Mouse (Mus musculus) gastrocnemius, adult 18-20 months (tissue): ENCODE data around the gene Ccdc50. TPM values are rescaled to one million over a fixed set of nuclear protein-coding genes. Genes with fewer than 3 reads are reported as not detected.

ENCODE experiments used
- DNase-seq: peaks from one replicate; pipeline ENCODE4 v3.0.0; 2021; ENCODE audit warnings: low spot score
- total RNA-seq, 2 experiments: library from RNA; stranded (reverse); gene quantifications; 2 replicates each; pipeline ENCODE4 v1.2.3; 2021

Ccdc50 gene
- total RNA-seq, 2 experiments from 2014 or later, result 81.2 to 104 TPM

DNA sequence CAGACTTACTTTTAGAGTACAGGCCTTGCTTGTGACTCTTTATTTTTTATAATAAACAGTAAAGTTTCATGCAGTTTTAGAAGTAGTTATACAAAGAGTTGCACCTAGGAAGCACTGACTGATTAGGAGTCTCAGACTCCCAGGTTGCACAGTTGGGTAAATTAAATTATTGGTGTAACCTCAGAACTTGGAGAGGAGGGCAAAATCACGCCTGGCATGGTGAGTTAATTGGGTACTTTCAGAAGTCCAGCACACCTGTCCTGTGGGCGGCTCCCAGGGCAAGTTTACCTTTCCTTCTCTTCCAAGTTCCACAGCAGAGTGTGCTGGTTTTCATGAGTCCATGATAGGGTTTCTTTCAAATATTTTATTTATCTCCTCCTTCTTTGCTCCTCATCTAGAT is 3.2 kb downstream of the Ccdc50 start:
- no peak for DNase-seq

DNA sequence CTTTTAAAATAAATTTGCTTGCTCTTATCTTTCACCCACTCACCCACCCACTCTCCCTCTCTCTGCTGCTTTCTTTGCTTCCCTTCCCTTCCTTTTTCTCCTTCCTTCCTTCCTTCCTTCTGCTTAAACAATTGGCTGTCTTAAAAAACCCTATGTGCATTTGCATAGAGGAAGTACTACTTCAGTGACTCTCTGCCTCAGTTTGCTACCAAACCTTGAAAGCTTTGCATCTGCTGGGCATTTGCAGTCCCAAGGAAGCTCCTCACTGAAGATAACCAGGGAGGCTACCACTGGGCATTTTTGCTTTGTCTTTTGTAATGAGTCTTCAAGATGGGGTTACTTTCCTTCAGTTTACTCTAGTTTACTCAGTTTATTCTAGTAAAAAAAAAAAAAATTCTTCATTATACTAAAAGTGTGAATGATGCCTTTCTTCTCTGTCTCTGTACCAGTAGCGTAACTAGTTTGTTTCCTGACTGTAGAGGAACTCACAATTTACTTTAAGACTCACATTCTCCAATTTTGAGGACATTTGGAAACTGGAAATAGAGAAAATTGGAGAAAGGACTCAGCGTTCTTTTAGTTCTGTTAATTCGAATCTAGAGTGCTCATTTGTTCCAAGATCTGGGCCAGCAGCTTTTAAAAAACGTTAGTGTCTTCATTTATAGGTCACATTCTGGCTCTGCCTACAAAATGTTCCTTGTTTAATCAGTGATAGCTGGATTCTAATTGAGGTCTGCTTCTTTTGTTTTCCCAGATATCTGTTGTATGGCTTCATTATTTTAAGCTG is 6.8 kb downstream of the Ccdc50 start:
- peak; percentile 61 for DNase-seq

DNA sequence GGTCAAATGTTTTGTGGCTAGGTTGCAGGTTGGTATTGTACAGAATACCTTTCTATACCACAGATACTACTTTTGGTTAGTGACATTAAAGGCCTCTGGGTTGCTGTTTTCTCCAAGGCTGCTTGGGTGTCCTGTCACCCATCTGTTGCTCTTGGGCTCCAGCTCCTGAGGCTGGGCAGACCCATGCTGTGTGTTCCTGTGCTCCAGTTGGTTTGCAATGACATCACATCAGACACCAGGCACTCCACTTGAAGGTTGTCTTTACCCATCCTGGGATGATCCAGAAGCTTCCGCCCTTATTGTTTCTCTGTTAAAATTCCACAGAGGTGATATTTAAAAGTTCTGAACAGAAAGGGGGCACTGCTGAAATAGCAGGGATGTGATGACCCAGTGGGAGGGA is 8.3 kb downstream of the Ccdc50 start:
- DNase-seq, result no peak

- DNase-seq, result no peak
These were observed 10.5 kb downstream of the Ccdc50 start for GRCm38 (mm10) chr16:27399026-27399718.

DNA sequence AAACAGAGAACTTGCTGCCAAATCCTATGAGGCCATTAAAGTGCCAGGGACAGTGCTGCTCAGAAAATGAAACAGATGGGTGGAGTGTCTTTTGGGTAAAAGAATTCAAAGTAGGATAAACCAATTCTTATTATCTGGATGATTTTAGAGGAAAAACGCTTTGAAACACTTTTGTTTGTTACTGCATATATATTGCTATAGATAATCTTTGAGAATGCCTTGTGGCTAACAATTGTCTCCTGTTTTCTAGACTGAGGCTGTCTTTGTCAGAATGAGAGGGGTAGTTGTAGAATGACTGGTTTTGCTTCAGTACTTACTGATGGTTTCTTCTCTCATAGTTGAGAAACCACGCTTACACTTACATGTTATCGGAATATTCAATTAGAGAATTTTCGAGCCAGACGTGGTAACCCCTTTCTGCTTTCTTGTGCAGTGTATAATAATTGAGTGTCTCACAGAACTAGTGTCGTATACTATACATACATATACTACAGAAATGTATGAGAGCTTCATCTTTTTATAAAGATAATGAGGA is 11.1 kb downstream of the Ccdc50 start:
- no peak for DNase-seq

- DNase-seq, result no peak
These were observed 12.9 kb downstream of the Ccdc50 start for GRCm38 (mm10) chr16:27401579-27401978.

DNA sequence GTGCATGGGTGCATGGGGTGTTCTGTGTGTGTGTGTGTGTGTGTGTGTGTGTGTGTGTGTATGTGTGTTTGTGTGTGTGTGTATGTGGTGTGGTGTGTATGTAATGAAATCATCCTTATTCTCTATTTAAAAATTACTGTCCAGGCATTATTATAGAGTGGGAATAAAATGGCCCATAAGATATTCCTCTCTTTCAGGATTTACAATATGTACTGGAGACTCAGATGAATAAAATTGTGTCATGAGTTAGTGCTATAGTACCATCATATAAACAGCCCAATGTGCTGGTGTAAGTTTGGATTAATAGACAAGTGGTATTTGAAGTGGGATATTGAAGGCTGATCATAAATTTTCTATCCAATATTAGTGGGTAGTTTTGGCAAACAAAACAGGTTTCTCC is 15.4 kb downstream of the Ccdc50 start:
- no peak for DNase-seq

DNA sequence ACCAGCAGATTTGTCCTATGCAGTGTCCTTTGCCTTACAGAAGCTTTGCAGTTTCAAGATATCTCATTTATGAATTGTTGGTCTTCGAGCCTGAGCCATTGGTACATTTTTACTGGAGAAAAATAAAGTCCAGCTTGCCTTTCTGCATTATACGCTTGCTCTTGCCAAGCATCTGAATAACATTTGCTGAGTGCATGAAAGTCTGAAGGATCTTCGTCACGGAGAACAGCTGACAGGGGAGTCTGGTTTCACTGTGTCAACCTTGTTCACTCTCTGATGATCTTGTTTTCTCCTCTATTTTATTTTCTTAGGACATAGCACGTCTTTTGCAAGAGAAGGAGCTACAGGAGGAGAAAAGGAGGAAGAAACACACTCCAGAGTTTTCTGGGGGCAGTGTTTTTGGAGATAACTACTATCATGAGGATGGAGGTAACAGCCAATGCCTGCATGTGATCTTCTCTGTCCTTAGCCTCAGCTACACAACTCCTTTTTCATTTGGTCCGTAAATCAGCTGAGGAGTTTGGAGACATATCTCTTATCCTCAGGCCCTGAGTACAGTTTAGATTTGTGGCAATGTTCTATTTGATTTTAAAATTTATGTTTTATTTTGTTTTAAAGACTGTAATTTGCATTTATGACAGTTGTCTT is 28.4 kb downstream of the Ccdc50 start:
- DNase-seq, result peak; percentile 79

GRCm38 (mm10) chr16:27417632-27418031 is 29.0 kb downstream of the Ccdc50 start:
- peak; percentile 20 for DNase-seq

DNA sequence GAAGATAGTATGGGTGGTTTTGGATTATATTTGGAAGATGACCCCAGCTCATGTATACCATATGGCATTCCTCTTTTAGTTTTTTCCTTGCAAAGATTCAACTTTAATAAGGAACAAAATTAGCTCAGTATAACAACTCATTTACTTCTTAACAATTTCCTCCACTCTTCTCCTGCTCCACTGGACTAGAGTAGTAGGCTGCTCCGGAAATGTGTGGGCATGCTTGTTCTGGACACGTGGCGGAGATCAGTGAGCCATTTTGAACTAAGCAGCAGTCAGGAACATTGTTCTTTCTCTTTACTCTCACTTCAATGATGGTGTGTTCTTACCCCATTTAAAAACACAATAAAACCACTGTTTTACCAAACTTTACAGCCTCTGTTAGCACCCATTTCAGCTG is 32.3 kb downstream of the Ccdc50 start:
- no peak for DNase-seq

- no peak for DNase-seq
These were observed 46.4 kb downstream of the Ccdc50 start for GRCm38 (mm10) chr16:27435034-27435433.

DNA sequence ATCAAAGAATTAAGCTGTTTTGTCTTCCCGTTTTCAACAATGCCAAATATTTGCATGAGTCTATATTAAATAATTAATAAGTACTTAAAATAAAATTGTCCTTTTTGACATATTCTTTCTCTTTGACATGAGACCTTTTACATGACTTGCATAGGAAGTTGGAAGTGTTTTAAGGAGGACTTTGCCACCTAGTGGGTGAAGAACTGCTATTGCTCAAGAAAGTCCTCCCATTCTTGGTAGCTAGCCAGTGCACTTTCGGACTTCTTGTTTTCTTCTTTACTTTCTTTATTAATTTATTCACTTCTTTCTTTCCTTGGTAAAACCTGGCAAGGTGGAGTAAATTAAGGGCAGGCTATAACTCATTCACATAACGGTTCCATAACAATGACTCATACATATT is 55.3 kb downstream of the Ccdc50 start:
- no peak for DNase-seq

DNA sequence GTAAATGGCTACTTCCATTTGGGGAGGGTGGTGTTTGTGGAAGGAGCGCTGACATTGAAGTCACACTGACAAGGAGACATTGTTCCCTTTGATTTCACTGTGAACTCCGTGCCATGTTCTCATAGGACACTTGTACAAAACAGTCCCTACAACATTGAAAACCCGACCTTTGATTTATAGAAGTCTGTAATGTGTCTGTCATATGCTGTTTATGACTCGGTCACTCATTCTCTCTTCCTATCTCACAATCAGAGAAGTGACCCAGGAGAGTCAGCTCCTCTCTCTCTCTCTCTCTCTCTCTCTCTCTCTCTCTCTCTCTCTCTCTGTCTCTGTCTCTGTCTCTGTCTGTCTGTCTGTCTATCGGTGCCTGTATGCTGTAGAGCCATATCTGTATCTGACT is 60.7 kb downstream of the Ccdc50 start:
- no peak for DNase-seq

DNA sequence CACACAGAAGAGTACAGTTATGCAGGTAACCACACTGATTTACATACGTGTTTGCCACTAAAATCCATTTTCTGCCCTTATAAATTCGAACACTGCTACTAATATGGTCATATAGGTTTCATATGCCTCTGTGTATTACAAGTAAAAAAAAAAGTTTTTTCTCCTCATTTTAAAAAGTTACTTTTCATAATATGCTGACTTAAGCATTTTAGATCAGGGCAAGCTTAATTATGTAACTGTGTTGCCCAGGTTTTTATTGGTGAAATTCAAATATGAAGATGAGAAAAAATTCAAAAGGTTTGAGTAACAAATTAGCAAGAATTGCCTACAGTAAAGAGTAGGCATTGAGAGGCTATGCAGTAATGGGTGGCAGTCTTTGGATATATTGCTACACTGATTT is 62.0 kb downstream of the Ccdc50 start:
- DNase-seq, result no peak

DNA sequence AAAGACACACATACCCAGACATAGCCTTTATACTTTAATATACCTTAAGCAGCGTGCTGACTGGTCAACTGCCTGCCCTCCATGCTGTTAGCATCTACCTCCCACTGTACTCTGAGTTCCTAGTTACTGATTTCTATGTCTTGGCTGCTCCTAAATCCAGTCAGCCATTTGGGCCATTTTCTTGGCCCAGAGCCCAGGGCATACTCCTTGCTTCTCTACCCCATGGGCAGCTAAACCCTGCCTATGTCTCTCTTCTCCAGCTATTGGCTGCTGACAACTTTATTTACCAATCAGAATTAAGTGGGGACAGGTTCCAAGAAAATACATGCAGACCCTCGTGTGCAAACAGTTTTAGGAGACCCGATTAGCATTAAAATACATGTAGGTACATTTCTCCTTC is 64.7 kb downstream of the Ccdc50 start:
- DNase-seq, result peak; percentile 20

- no peak for DNase-seq
These were observed 65.2 kb downstream of the Ccdc50 start for GRCm38 (mm10) chr16:27453823-27454222.

DNA sequence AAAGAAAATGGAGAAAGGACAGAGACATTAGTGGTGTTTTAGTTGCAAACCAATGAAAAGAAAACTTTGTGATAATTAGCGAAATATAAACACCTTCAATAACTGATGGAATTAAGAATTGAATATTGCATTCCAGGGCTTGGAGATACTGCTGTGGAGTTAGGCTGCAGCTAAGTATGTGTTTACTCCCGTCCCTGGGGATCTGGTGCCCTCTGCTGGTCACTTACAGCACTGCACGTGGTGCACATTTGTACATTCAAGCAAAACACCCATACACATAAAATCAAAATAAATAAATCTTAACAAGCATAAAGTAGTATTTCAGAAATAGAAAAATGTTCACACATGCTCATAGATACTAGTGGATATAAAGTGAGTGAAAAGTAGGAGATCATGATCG is 68.6 kb downstream of the Ccdc50 start:
- DNase-seq, result peak; percentile 78

DNA sequence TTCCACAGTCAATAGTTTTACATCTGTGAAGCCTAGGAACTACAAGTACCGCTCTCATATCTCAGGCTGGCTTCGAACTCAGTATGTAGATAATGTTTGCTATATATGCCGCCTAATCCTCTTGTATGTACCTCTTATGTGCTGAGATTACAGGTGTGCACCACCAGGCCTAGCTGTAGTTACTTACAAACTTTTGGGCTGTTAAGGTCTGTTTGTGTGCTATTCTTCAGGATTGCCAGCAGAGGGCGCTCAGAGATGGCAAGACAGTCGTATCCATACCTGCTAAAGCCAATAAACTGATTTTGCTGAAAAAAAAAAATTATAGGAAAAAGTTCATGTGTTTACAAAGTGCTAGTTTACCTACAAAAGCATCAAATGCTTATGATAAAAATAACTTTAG is 80.1 kb downstream of the Ccdc50 start:
- no peak for DNase-seq

DNA sequence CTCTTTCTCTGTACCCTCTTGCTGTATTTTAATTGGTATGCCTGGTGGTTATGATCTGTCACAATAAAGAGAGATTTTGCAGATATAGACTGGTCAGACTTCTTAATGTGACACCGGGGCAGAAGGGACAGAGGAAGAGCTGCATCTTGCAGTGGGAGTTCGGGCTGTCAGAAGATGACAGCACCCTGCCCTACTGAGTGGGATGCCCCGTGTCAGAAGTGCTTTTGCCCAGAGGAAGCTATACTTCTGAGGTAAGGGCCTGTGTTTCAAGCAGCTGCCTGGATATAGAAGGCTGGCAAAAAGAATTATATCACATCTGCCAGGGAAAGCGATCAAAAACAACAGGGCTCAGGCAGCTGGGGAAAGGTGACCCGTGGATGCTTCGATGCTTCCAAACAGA is 82.7 kb downstream of the Ccdc50 start:
- no peak for DNase-seq

GRCm38 (mm10) chr16:27483834-27484233 is 95.2 kb downstream of the Ccdc50 start:
- DNase-seq, result no peak
